Comparison of ENCODE assay signal across 23 mouse cellular contexts in the genomic region with DNA sequence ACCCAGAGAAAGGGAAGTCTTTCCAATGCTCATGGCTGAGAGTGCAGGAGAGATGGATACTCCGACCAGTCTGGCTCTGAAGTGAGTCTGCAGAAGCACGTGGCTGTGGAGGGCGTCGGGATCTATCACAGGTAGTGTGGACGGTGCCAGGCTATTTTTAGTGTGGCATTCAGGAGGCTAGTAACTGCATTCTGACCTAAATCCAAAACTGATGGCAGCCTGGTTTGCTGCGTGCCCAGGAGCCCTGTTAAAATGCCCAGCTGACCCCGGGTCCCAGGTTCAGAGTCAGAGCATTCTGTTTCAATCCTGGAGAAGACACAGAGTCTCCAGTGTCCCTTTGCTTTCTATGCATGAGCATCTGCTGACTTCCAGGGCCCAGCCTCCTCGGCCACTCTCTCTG. TPM values are rescaled to one million over a fixed set of nuclear protein-coding genes. Genes with fewer than 3 reads are reported as not detected.
DNase-seq lines count a peak whose midpoint lies in the region; ATAC-seq lines count a peak whose summit lies in the region.
"Had no signal": no experiment of that assay in that cellular context is flagged by ENCODE, and none has a peak within 500 bp of the region (broad histone marks: within the 10 kb centered on the region; RNA-seq: fewer than 3 reads in every experiment).

No protein-coding gene starts in this region.

- no peak overlapping the region for H3K9ac ChIP-seq in kidney, embryonic 16.5 days (replicated peaks; ENCODE audit: low read length)
- H3K9ac ChIP-seq: forebrain, postnatal 0 days; liver, embryonic 15.5 days; neural tube, embryonic 12.5 days had no signal

- no peak overlapping the region for H3K27ac ChIP-seq in kidney, embryonic 16.5 days (ENCODE audit: low read length)
- H3K27ac ChIP-seq: embryonic facial prominence, embryonic 10.5 days; kidney, postnatal 0 days; liver, embryonic 15.5 days; neural tube, embryonic 12.5 days had no signal

- DNase-seq in cerebellum, postnatal 25 days, result peak; percentile 42 to 53
- DNase-seq in cerebellum, postnatal 4 days (ENCODE audit: low spot score in 2 of 2), result no peak
- DNase-seq in kidney, adult 18-20 months, result peak; percentile 16
- peak; percentile 48 for DNase-seq in heart, adult 8-10 months (ENCODE audit: low spot score)
- peak; percentile 21 to 42 for DNase-seq in heart, postnatal 14 days
- DNase-seq in retina, embryonic 14.5 days (ENCODE audit: low spot score), result no peak
- DNase-seq: B cell, adult 2 months; cerebellum, adult 11 months; forebrain, postnatal 0 days; layer of hippocampus, postnatal 36 days; lung, postnatal 10 days; right cerebral cortex, postnatal 25 days; thymus, postnatal 4 days had no signal

- 81% methylated on average over 8 of the region's 8 CpGs for WGBS in kidney, embryonic 16.5 days

- no peak for ATAC-seq in kidney, embryonic 16.5 days (ENCODE audit: low FRiP score, low TSS enrichment)
- ATAC-seq: forebrain, postnatal 0 days; hindbrain, embryonic 16.5 days; Patski had no signal

- H3K27me3 ChIP-seq in kidney, embryonic 16.5 days (ENCODE audit: insufficient read depth, low read length), result no peaks in the 10 kb centered on the region
- H3K27me3 ChIP-seq: neural tube, embryonic 12.5 days; Patski had no signal

- H3K4me1 ChIP-seq in kidney, embryonic 16.5 days (ENCODE audit: insufficient read depth, low read length), result no peaks in the 10 kb centered on the region
- H3K4me1 ChIP-seq: liver, embryonic 15.5 days; neural tube, embryonic 12.5 days had no signal

- no peak overlapping the region for H3K4me3 ChIP-seq in kidney, embryonic 16.5 days (ENCODE audit: low read length)
- H3K4me3 ChIP-seq: embryonic facial prominence, embryonic 10.5 days; erythroblast, embryonic 14.5 days; liver, embryonic 15.5 days; megakaryocyte, embryonic 14.5 days; neural tube, embryonic 12.5 days had no signal

- intact Hi-C loops in heart, postnatal 14 days (cut with DNase I), result loop anchor here (5.0 kb wide), 1 partner anchor 180 kb away; no protein-coding TSS in a partner anchor

- H3K36me3 ChIP-seq in kidney, embryonic 16.5 days (ENCODE audit: insufficient read depth, low read length), result no peaks in the 10 kb centered on the region
- H3K36me3 ChIP-seq: liver, embryonic 15.5 days; neural tube, embryonic 12.5 days had no signal

- no peak overlapping the region for H3K4me2 ChIP-seq in kidney, embryonic 16.5 days (replicated peaks; ENCODE audit: low read depth, low read length)
- H3K4me2 ChIP-seq: liver, embryonic 15.5 days; neural tube, embryonic 12.5 days had no signal

- no peaks in the 10 kb centered on the region for H3K9me3 ChIP-seq in kidney, embryonic 16.5 days (ENCODE audit: low read length)
- H3K9me3 ChIP-seq: embryonic facial prominence, embryonic 10.5 days; liver, embryonic 15.5 days; neural tube, embryonic 12.5 days had no signal

RNA-seq across cellular contexts. Expression of gene Stac2, which starts 23.8 kb away (rescaled TPM):
- 3.3 and 4.0 TPM in 2 replicates for polyA plus RNA-seq in kidney, embryonic 16.5 days (2015; fragmentation: Nextera tagmentation; extraction: Ambion mirVana)
- total RNA-seq in heart, adult 8-10 months (2022), result under 1 TPM; 0.16 to 0.23 (median 0.19) TPM
- total RNA-seq in heart, postnatal 14 days (2021), result under 1 TPM; 0.27 to 0.43 TPM
- total RNA-seq: granulocyte monocyte progenitor cell, adult 5-6 weeks had no signal
- polyA plus RNA-seq: erythroblast, embryonic 14.5 days had no signal

RNA-seq across cellular contexts. Expression of gene Rpl19, which starts 50.6 kb away (rescaled TPM):
- polyA plus RNA-seq in kidney, embryonic 16.5 days (2015; fragmentation: Nextera tagmentation; extraction: Ambion mirVana), result 950 and 1,086 TPM in 2 replicates
- 100 to 1,000 TPM; 503 to 616 (median 589) TPM for total RNA-seq in heart, adult 8-10 months (2022)
- total RNA-seq in heart, postnatal 14 days (2021), result 100 to 1,000 TPM; 538 to 580 TPM

RNA-seq across cellular contexts. Expression of gene Cacnb1, which starts 54.3 kb away (rescaled TPM):
- polyA plus RNA-seq in kidney, embryonic 16.5 days (2015; fragmentation: Nextera tagmentation; extraction: Ambion mirVana), result 12.8 TPM in 2 replicates
- total RNA-seq in heart, adult 8-10 months (2022), result 1 to 10 TPM; 6.2 to 8.5 (median 6.5) TPM
- total RNA-seq in heart, postnatal 14 days (2021), result 1 to 10 TPM; 5.5 to 6.9 TPM

Comparison
In these comparisons a context has a peak if more than half of its experiments do, and no peak if none do; other contexts are left out.
1. DNase-seq: peak in cerebellum, postnatal 25 days (2 of 2), kidney, adult 18-20 months (single experiment), heart, adult 8-10 months (single experiment) and heart, postnatal 14 days (2 of 2); none in cerebellum, postnatal 4 days (0 of 2) and retina, embryonic 14.5 days (single experiment).